11 mouse cellular contexts compared by ENCODE assay signal in genomic region chr5:116444517-116444916, GRCm38 (mm10). TPM values are rescaled to one million over a fixed set of nuclear protein-coding genes. Genes with fewer than 3 reads are reported as not detected.
DNase-seq lines count a peak whose midpoint lies in the region; ATAC-seq and TF ChIP-seq lines count a peak whose summit lies in the region.
"Had no signal": no experiment of that assay in that cellular context is flagged by ENCODE, and none has a peak within 500 bp of the region (broad histone marks: within the 10 kb centered on the region; RNA-seq: fewer than 3 reads in every experiment).

No protein-coding gene starts in this region.

- no peak overlapping the region for H3K27ac ChIP-seq in kidney, postnatal 0 days
- H3K27ac ChIP-seq in stomach, postnatal 0 days (replicated peaks) = no peak overlapping the region
- H3K27ac ChIP-seq in intestine, embryonic 16.5 days (ENCODE audit: low read length) = no peak overlapping the region
- H3K27ac ChIP-seq: neural tube, embryonic 12.5 days; stomach, embryonic 15.5 days had no signal

- 66% methylated on average over 27 of the region's 27 CpGs for WGBS in kidney, postnatal 0 days
- WGBS in stomach, postnatal 0 days = 66% methylated on average over 27 of the region's 27 CpGs
- whole genome bisulfite sequencing in intestine, embryonic 16.5 days = 50% methylated on average over 27 of the region's 27 CpGs

- no peak overlapping the region for H3K4me2 ChIP-seq in kidney, postnatal 0 days (ENCODE audit: low read length)
- H3K4me2 ChIP-seq in stomach, postnatal 0 days (replicated peaks; ENCODE audit: low read depth) = no peak overlapping the region
- no peak overlapping the region for H3K4me2 ChIP-seq in intestine, embryonic 16.5 days (ENCODE audit: low read depth, low read length)
- H3K4me2 ChIP-seq: neural tube, embryonic 12.5 days; stomach, embryonic 15.5 days had no signal

- H3K9ac ChIP-seq in kidney, postnatal 0 days (ENCODE audit: low read depth, low read length) = no peak overlapping the region
- no peak overlapping the region for H3K9ac ChIP-seq in stomach, postnatal 0 days (ENCODE audit: low read length)
- H3K9ac ChIP-seq in intestine, embryonic 16.5 days (ENCODE audit: low read depth, low read length) = no peak overlapping the region
- H3K9ac ChIP-seq: neural tube, embryonic 12.5 days; stomach, embryonic 15.5 days had no signal

- no peaks in the 10 kb centered on the region for H3K4me1 ChIP-seq in kidney, postnatal 0 days (replicated peaks; ENCODE audit: insufficient read depth, low read length)
- no peaks in the 10 kb centered on the region for H3K4me1 ChIP-seq in stomach, postnatal 0 days (replicated peaks; ENCODE audit: control insufficient read depth, insufficient read depth)
- 0 out of 2 replicates have a peak, but pooled peaks cover 3% of the 10 kb centered on the region for H3K4me1 ChIP-seq in intestine, embryonic 16.5 days (ENCODE audit: control insufficient read depth, insufficient read depth, low read length)

- no peak overlapping the region for H3K4me3 ChIP-seq in kidney, postnatal 0 days (replicated peaks; ENCODE audit: low read depth, low read length)
- no peak overlapping the region for H3K4me3 ChIP-seq in stomach, postnatal 0 days (ENCODE audit: low read depth, low read length)
- H3K4me3 ChIP-seq in intestine, embryonic 16.5 days (ENCODE audit: low read length) = no peak overlapping the region
- H3K4me3 ChIP-seq: neural tube, embryonic 12.5 days; stomach, embryonic 15.5 days had no signal

- no peaks in the 10 kb centered on the region for H3K9me3 ChIP-seq in kidney, postnatal 0 days (replicated peaks; ENCODE audit: low read length)
- H3K9me3 ChIP-seq in stomach, postnatal 0 days (ENCODE audit: control insufficient read depth, low read length) = no peaks in the 10 kb centered on the region
- H3K9me3 ChIP-seq in intestine, embryonic 16.5 days (ENCODE audit: control insufficient read depth, low read length) = no peaks in the 10 kb centered on the region
- H3K9me3 ChIP-seq: neural tube, embryonic 12.5 days; stomach, embryonic 15.5 days had no signal

- TF ChIP-seq EP300 in stomach, postnatal 0 days (optimal IDR thresholded peaks at IDR 0.05) = no peak

- no peaks in the 10 kb centered on the region; the same call in 1 of the 2 replicates for H3K27me3 ChIP-seq in kidney, postnatal 0 days (ENCODE audit: insufficient read depth, low read length)
- no peaks in the 10 kb centered on the region for H3K27me3 ChIP-seq in stomach, postnatal 0 days (ENCODE audit: control insufficient read depth, insufficient read depth, low read length)
- H3K27me3 ChIP-seq in intestine, embryonic 16.5 days (replicated peaks; ENCODE audit: control insufficient read depth, insufficient read depth, low read length) = no peaks in the 10 kb centered on the region; the same call in 1 of the 2 replicates
- H3K27me3 ChIP-seq: Patski had no signal

- peak; percentile 54 for TF ChIP-seq CTCF in kidney, postnatal 0 days (IDR thresholded peaks at IDR 0.05; ENCODE audit: low read depth)
- peak; percentile 63 for TF ChIP-seq CTCF in stomach, postnatal 0 days (IDR thresholded peaks at IDR 0.05; ENCODE audit: low read depth)

- H3K36me3 ChIP-seq in kidney, postnatal 0 days (ENCODE audit: insufficient read depth, low read length) = no peaks in the 10 kb centered on the region
- no peaks in the 10 kb centered on the region for H3K36me3 ChIP-seq in stomach, postnatal 0 days (ENCODE audit: control insufficient read depth, insufficient read depth, low read length)
- no peaks in the 10 kb centered on the region for H3K36me3 ChIP-seq in intestine, embryonic 16.5 days (ENCODE audit: control insufficient read depth, insufficient read depth, low read length)
- H3K36me3 ChIP-seq: stomach, embryonic 15.5 days had no signal

- DNase-seq in kidney, postnatal 0 days (ENCODE audit: low spot score) = no peak
- DNase-seq in kidney, postnatal 10 days = no peak
- DNase-seq in right cerebral cortex, postnatal 25 days = peak; percentile 36
- DNase-seq in right cerebral cortex, adult 2 months (ENCODE audit: low spot score in 2 of 2) = no peak
- peak; percentile 58 to 73 for DNase-seq in cerebellum, postnatal 25 days
- no peak for DNase-seq in stomach, postnatal 0 days (ENCODE audit: low spot score)
- DNase-seq: kidney, adult 2 months had no signal

- ATAC-seq in kidney, postnatal 0 days (replicated peaks; ENCODE audit: low FRiP score, low read depth) = no peak
- ATAC-seq in stomach, postnatal 0 days (ENCODE audit: low FRiP score, low TSS enrichment) = no peak
- no peak for ATAC-seq in intestine, embryonic 16.5 days
- ATAC-seq: Patski had no signal

RNA-seq across cellular contexts. Expression of gene Hspb8, which starts 21.9 kb away (rescaled TPM):
- 4.3 and 5.0 TPM in 2 replicates for polyA plus RNA-seq in kidney, postnatal 0 days (2015; fragmentation: Nextera tagmentation; extraction: Ambion mirVana)
- polyA plus RNA-seq in stomach, postnatal 0 days (2015; fragmentation: Nextera tagmentation; extraction: Ambion mirVana) = 28.9 and 29.0 TPM in 2 replicates
- 11.3 and 11.8 TPM in 2 replicates for polyA plus RNA-seq in intestine, embryonic 16.5 days (2015; fragmentation: Nextera tagmentation; extraction: Ambion mirVana)

Comparison
In these comparisons a context has a peak if more than half of its experiments do, and no peak if none do; other contexts are left out.
1. DNase-seq: peak in right cerebral cortex, postnatal 25 days (single experiment) and cerebellum, postnatal 25 days (2 of 2); none in kidney, postnatal 0 days (single experiment), kidney, postnatal 10 days (single experiment), right cerebral cortex, adult 2 months (0 of 2) and stomach, postnatal 0 days (single experiment).